Mouse (Mus musculus) hindbrain, embryonic 11.5 days (tissue): ENCODE data around the gene Nr1i3. TPM values are rescaled to one million over a fixed set of nuclear protein-coding genes. Genes with fewer than 3 reads are reported as not detected.

Experiments used
- ATAC-seq: fragments of 200-750 bp; cut with Nextera tagmentation; 2 replicates; pipeline ENCODE4 v1.8.0; 2017; ENCODE audit warnings: mild to moderate bottlenecking, moderate TSS enrichment, moderate library complexity; ENCODE audit not compliant: low FRiP score
- DNase-seq: peaks from one replicate; pipeline ENCODE4 v3.0.0-alpha.2; 2015; ENCODE audit warnings: low spot score
- H3K27ac ChIP-seq: fragments of 300-500 bp; sonication (generic); 2 replicates; pipeline ENCODE4 v1.5.1; 2014; ENCODE audit warnings: mild to moderate bottlenecking, low read depth, low read length
- H3K27me3 ChIP-seq: fragments of 300-500 bp; sonication (generic); 2 replicates; pipeline ENCODE4 v1.6.1; 2014; ENCODE audit warnings: mild to moderate bottlenecking, low read length, moderate library complexity, mixed read lengths; ENCODE audit not compliant: control insufficient read depth, insufficient read depth
- H3K36me3 ChIP-seq: fragments of 300-500 bp; sonication (generic); 2 replicates; pipeline ENCODE4 v1.6.1; 2014; ENCODE audit warnings: mild to moderate bottlenecking, low read length, moderate library complexity, mixed read lengths; ENCODE audit not compliant: control insufficient read depth, insufficient read depth
- H3K4me1 ChIP-seq: fragments of 300-500 bp; sonication (generic); replicated peaks from 2 replicates; pipeline ENCODE4 v1.6.1; 2014; ENCODE audit warnings: low read length, mixed read lengths; ENCODE audit not compliant: control insufficient read depth, insufficient read depth
- H3K4me2 ChIP-seq: fragments of 300-500 bp; sonication (generic); replicated peaks from 2 replicates; pipeline ENCODE4 v1.6.1; 2014; ENCODE audit warnings: mild to moderate bottlenecking, low read depth, low read length
- H3K4me3 ChIP-seq: fragments of 300-500 bp; sonication (generic); 2 replicates; pipeline ENCODE4 v1.5.1; 2014; ENCODE audit warnings: low read depth, low read length
- H3K9ac ChIP-seq: fragments of 300-500 bp; sonication (generic); 2 replicates; pipeline ENCODE4 v1.6.1; 2014; ENCODE audit warnings: low read depth, low read length
- H3K9me3 ChIP-seq: fragments of 300-500 bp; sonication (generic); 2 replicates; pipeline ENCODE4 v1.6.1; 2016; ENCODE audit warnings: low read length; ENCODE audit not compliant: control insufficient read depth
- WGBS: fragments of 180-500 bp; shearing (Covaris S2); extraction: QIAGEN DNeasy Blood & Tissue Kit; methylation state at CpG from one replicate; pipeline ENCODE4 v1.1.7; 2014; 5-methylcytosine and 5-hydroxymethylcytosine counted together
- polyA plus RNA-seq: library from polyadenylated mRNA; unstranded; fragments of >200 nt; fragmentation: Nextera tagmentation; extraction: Ambion mirVana; gene quantifications from 2 replicates; pipeline ENCODE4 v1.2.1, GENCODE M21; 2014

The Nr1i3 gene
- polyA plus RNA-seq, 1 experiment from 2014 or later = 0.17 TPM

DNA sequence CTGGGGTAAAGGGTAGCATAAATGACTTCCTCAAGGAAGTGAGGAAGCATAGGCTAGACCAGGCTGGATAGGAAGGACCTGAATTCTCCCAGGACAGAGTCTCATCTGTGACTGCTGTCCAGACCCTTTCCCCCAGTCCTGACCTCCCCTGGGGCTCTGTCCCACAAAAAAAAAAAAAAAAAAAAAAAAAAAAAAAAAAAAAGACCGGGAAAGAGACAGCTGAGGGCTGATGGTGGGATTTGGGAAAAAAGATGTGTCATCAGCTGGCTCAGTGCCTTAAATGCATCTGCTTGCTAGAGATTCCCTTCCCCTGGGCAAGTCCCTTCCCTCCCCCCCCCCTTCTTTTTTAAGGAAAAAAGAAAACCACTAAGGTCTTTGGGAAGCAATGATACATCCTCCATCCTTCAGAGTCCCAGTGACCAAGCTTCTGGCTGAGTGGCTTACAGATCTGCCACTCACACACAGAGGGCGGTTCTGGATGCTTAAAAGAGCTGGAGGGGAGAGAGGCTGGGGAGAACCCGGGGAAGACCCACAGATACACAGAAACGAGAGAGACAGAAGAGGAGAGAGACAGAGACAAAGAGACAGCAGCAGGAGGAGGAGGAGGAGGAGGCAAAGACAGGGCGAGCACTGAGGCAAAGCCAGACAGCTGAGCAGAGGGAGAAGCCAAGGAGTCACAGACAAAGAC, 36.3 kb downstream of the Nr1i3 start, which contains the start of gene Adamts4:
Gene Adamts4 (plus strand): TSS at position 509 of the 688 bp plus-strand sequence.
- Histone ChIP-seq H3K27ac (peak within 1 kb of the TSS; percentile 67; the same call in 1 of the 2 replicates), H3K4me1 (peaks cover 14% of the 10 kb centered on the region), H3K4me3 (peak within 1 kb of the TSS; percentile 23), H3K9ac (peak within 1 kb of the TSS; percentile 33; the same call in 1 of the 2 replicates), H3K36me3 (no peaks in the 10 kb centered on the region), H3K4me2 (peak within 1 kb of the TSS; percentile 45), H3K27me3 (no peaks in the 10 kb centered on the region), H3K9me3 (no peaks in the 10 kb centered on the region)
- ATAC-seq = no peak
- 7% methylated on average over 5 of the region's 5 CpGs for WGBS
- peak; percentile 68 for DNase-seq

GRCm38 (mm10) chr1:171250680-171251593, 37.2 kb downstream of the Nr1i3 start, which contains the start of gene Ndufs2:
Ndufs2 (minus strand) TSS chr1:171251388.
- Histone ChIP-seq H3K4me3 (peak within 1 kb of the TSS; percentile 23), H3K27ac (peak within 1 kb of the TSS; percentile 67), H3K4me1 (peaks cover 14% of the 10 kb centered on the region), H3K36me3 (no peaks in the 10 kb centered on the region), H3K9me3 (no peaks in the 10 kb centered on the region), H3K27me3 (no peaks in the 10 kb centered on the region), H3K4me2 (peak within 1 kb of the TSS; percentile 45), H3K9ac (peak within 1 kb of the TSS; percentile 33; the same call in 1 of the 2 replicates)
- ATAC-seq (0 out of 2 replicates have a peak, but pooled peaks have one; percentile 15), DNase-seq (peak; percentile 48)
- 10% methylated on average over 25 of the region's 26 CpGs for WGBS

DNA sequence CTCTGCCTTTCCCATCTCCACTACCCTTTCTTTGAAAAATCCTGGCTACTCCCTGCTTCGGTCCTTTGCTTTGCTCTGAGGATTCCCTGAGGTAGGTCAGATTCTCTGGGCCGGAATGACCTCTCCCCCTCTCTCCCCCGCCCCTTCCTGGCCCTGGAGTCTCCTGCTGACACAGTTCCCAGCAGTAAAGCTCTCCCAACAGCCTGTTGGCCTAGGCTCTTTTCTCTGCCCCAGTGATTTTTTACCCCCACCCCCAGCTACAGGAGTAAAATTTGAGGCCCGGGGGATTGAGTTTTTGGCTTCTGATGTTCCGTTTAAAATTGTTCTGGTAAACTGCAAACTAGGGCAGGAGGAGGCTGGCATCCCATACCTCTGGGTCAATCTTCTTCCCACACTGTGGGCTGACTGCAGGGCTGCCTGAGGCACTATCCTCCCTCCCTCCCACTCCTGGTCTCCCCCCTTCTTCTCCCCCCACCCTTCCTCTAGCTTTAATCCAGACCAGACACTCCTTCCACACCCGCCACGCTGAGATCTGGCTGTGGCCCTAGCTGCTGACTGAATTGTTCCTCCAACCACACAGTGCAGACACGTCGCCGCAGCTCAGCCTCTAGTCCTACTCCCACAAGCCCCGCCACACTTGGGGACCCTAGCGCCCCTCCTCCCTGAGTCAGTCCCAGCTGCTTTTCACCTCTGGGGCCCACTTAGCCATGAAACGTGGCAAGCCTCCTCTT, 38.0 kb downstream of the Nr1i3 start:
- Histone ChIP-seq H3K9ac (peak overlapping the region; percentile 27; the same call in 1 of the 2 replicates), H3K4me3 (peak overlapping the region; percentile 23; the same call in 1 of the 2 replicates), H3K27ac (peak overlapping the region; percentile 56; the same call in 1 of the 2 replicates), H3K4me1 (peaks cover 10% of the 10 kb centered on the region), H3K4me2 (peak overlapping the region; percentile 45), H3K27me3 (no peaks in the 10 kb centered on the region), H3K9me3 (no peaks in the 10 kb centered on the region), H3K36me3 (no peaks in the 10 kb centered on the region)
- 2% methylated on average over 13 of the region's 13 CpGs for WGBS
- ATAC-seq (no peak), DNase-seq (peak; percentile 48)

DNA sequence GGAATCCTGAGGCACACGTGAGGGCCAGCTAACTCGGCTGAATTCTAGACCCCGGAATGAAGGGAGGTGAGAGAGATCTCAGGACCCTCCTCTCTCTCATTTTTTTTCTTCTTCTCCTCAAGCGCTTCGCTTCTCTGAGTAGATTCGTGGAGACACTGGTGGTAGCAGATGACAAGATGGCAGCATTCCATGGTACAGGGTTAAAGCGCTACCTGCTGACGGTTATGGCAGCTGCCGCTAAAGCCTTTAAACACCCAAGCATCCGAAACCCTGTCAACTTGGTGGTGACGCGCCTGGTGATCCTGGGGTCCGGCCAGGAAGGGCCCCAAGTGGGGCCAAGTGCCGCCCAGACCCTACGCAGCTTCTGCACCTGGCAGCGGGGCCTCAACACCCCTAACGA, 38.6 kb downstream of the Nr1i3 start:
- Histone ChIP-seq H3K9ac (peak overlapping the region; percentile 27; the same call in 1 of the 2 replicates), H3K9me3 (no peaks in the 10 kb centered on the region), H3K36me3 (no peaks in the 10 kb centered on the region), H3K27ac (no peak overlapping the region; the same call in 1 of the 2 replicates), H3K4me3 (no peak overlapping the region), H3K4me1 (peaks cover 10% of the 10 kb centered on the region), H3K4me2 (0 out of 2 replicates have a peak overlapping the region, but pooled peaks have one; percentile 45), H3K27me3 (no peaks in the 10 kb centered on the region)
- WGBS = 54% methylated on average over 17 of the region's 17 CpGs
- no peak for DNase-seq
- no peak for ATAC-seq

DNA sequence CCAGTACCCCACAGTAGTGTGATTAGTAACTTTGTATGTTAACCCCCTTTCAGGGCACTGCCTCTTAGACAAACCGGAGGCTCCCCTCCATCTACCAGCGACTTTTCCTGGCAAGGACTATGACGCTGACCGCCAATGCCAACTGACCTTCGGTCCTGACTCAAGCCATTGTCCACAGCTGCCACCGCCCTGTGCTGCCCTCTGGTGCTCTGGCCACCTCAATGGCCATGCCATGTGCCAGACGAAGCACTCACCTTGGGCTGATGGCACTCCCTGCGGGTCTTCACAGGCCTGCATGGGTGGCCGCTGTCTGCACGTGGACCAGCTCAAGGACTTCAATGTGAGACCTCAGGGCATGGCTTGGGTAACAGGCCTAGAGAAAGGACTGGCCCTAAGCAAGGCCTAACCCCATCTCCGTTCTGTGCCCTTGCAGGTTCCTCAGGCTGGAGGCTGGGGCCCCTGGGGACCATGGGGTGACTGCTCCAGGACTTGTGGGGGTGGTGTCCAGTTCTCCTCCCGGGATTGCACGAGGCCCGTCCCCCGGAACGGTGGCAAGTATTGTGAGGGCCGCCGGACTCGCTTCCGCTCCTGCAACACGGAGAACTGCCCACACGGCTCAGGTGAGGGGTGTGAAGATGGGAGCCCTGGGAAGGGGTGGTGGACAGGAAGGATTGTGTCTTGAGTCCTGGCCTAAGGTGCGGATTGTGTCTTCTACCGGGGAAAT, 42.5 kb downstream of the Nr1i3 start:
- Histone ChIP-seq H3K9ac (no peak overlapping the region), H3K4me2 (no peak overlapping the region), H3K27ac (no peak overlapping the region), H3K4me1 (peaks cover 3% of the 10 kb centered on the region; the same call in 1 of the 2 replicates), H3K27me3 (no peaks in the 10 kb centered on the region), H3K4me3 (no peak overlapping the region), H3K36me3 (no peaks in the 10 kb centered on the region), H3K9me3 (no peaks in the 10 kb centered on the region)
- no peak for ATAC-seq
- 92% methylated on average over 24 of the region's 24 CpGs for WGBS
- no peak for DNase-seq

DNA sequence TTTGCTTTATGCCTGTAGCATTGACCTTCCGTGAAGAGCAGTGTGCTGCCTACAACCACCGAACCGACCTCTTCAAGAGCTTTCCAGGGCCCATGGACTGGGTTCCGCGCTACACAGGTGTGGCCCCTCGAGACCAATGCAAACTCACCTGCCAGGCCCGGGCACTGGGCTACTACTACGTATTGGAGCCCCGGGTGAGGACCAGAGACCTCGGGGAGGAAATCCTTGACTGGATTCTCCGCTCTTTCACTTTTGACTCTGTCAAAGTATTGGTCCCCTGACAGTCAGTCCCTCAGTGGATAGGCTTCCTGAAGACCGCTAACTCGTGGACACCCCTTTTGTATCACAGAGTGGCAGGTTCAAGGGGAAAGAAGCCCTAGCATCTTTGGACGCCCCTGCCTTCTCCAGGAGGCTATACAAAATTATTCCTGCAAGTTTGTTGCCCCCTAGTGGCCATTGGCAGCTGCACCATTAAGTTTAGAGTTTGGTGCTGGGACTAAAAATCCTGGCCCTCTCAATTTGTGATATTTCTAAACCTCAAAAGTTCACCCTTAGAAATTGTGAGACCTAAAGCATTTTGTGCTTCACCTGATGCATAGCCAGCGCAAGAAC, 43.3 kb downstream of the Nr1i3 start:
- Histone ChIP-seq H3K27ac (no peak overlapping the region), H3K27me3 (no peaks in the 10 kb centered on the region), H3K9ac (no peak overlapping the region), H3K4me1 (no peaks in the 10 kb centered on the region; the same call in 1 of the 2 replicates), H3K9me3 (no peaks in the 10 kb centered on the region), H3K36me3 (no peaks in the 10 kb centered on the region), H3K4me3 (no peak overlapping the region), H3K4me2 (no peak overlapping the region)
- DNase-seq = peak; percentile 86
- ATAC-seq = no peak
- 71% methylated on average over 15 of the region's 15 CpGs for WGBS

DNA sequence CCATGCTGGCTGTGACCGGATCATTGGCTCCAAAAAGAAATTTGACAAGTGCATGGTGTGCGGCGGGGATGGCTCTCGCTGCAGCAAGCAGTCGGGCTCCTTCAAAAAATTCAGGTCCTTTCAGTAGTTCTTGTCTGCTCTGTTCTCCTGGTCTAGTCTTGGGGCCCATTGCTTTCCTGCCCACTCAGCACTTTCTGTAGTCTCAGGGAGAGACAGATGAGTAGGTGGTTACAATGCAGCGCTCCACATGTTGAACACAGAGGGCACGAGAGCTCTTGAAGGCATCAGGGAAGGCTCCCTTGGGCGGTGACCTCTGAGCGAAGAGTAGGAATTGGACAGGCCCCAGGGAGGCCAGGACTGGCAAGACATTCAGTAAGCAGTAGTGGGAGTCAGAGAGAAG, 44.0 kb downstream of the Nr1i3 start:
- ATAC-seq = no peak
- H3K4me1 ChIP-seq = no peaks in the 10 kb centered on the region
- no peak overlapping the region for H3K4me2 ChIP-seq
- no peak for DNase-seq
- no peaks in the 10 kb centered on the region for H3K27me3 ChIP-seq
- H3K27ac ChIP-seq = no peak overlapping the region
- H3K9ac ChIP-seq = no peak overlapping the region
- no peaks in the 10 kb centered on the region for H3K36me3 ChIP-seq
- no peak overlapping the region for H3K4me3 ChIP-seq
- 85% methylated on average over 9 of the region's 9 CpGs for WGBS
- H3K9me3 ChIP-seq = no peaks in the 10 kb centered on the region
